Mouse (Mus musculus) MEL (cell line): ENCODE results near the gene Celf2. TPM values are rescaled to one million over a fixed set of nuclear protein-coding genes. Genes with fewer than 3 reads are reported as not detected.

Source experiments
- DNase-seq: peaks from one replicate; pipeline ENCODE4 v3.0.0; 2011; ENCODE audit warnings: low read depth, low spot score
- H3K27ac ChIP-seq: 2 replicates; pipeline ENCODE4 v1.5.1; 2012; ENCODE audit warnings: low read depth, mild to moderate bottlenecking, control low read depth, low read length, moderate library complexity; ENCODE audit not compliant: control insufficient read depth
- H3K27me3 ChIP-seq, 2 experiments: fragments of 150-350 bp in 1 of 2; sonication (generic) in 1 of 2; 2 replicates each; pipeline ENCODE4 v1.6.1; 2012; ENCODE audit warnings: low read length in 2 of 2, mild to moderate bottlenecking in 2 of 2, improper control_type of control experiment in 1 of 2, moderate library complexity in 1 of 2; ENCODE audit not compliant: insufficient read depth in 2 of 2, control insufficient read depth in 1 of 2
- H3K36me3 ChIP-seq, 2 experiments: 2 replicates each; pipeline ENCODE4 v1.6.1; 2012 to 2014; ENCODE audit warnings: low read length in 2 of 2, improper control_type of control experiment in 1 of 2, inconsistent platforms in 1 of 2, mild to moderate bottlenecking in 1 of 2; ENCODE audit not compliant: insufficient read depth in 2 of 2, control insufficient read depth in 1 of 2
- H3K4me1 ChIP-seq, 2 experiments: fragments of 150-350 bp in 1 of 2; sonication (generic) in 1 of 2; 2 replicates each; pipeline ENCODE4 v1.6.1; 2012; ENCODE audit warnings: low read length in 2 of 2, improper control_type of control experiment in 1 of 2, mild to moderate bottlenecking in 1 of 2; ENCODE audit not compliant: insufficient read depth in 2 of 2, control insufficient read depth in 1 of 2
- H3K4me3 ChIP-seq, 2 experiments: fragments of 150-350 bp in 1 of 2; sonication (generic) in 1 of 2; 2 replicates each; pipeline ENCODE4 v1.5.1; 2012; ENCODE audit warnings: low read depth in 2 of 2, low read length in 2 of 2, mild to moderate bottlenecking in 2 of 2, moderate library complexity in 2 of 2, control low read depth in 1 of 2, improper control_type of control experiment in 1 of 2; ENCODE audit not compliant: control insufficient read depth in 1 of 2, insufficient read depth in 1 of 2
- H3K79me2 ChIP-seq: 2 replicates; pipeline ENCODE4 v1.6.1; 2012; ENCODE audit warnings: mild to moderate bottlenecking, low read length, moderate library complexity; ENCODE audit not compliant: control insufficient read depth, poor library complexity, insufficient read depth
- H3K9ac ChIP-seq: 2 replicates; pipeline ENCODE4 v1.6.1; 2012; ENCODE audit warnings: low read depth, mild to moderate bottlenecking, control low read depth, low read length, moderate library complexity; ENCODE audit not compliant: control insufficient read depth, poor library complexity, severe bottlenecking
- H3K9me3 ChIP-seq: fragments of 150-350 bp; sonication (generic); replicated peaks from 2 replicates; pipeline ENCODE4 v1.6.1; 2012; ENCODE audit warnings: mild to moderate bottlenecking, low read length, improper control_type of control experiment, moderate library complexity; ENCODE audit not compliant: insufficient read depth
- CTCF ChIP-seq, 3 experiments: IDR thresholded peaks in 2 of 3; conservative IDR thresholded peaks in 1 of 3; 2 replicates each; pipeline ENCODE4 v1.5.1; 2011 to 2012; ENCODE audit warnings: low read length in 3 of 3, low read depth in 2 of 3, mild to moderate bottlenecking in 2 of 3, improper control_type of control experiment in 1 of 3, inconsistent platforms in 1 of 3, mixed read lengths in 1 of 3, moderate library complexity in 1 of 3; ENCODE audit not compliant: control insufficient read depth in 1 of 3, insufficient read depth in 1 of 3, poor library complexity in 1 of 3, severe bottlenecking in 1 of 3
- ETS1 ChIP-seq: IDR thresholded peaks from 2 replicates; pipeline ENCODE4 v1.6.1; 2012; ENCODE audit warnings: low read depth, mild to moderate bottlenecking, inconsistent platforms, low read length, improper control_type of control experiment, moderate library complexity
- GABPA ChIP-seq: IDR thresholded peaks from 2 replicates; pipeline ENCODE4 v1.6.1; 2012; ENCODE audit warnings: low read depth, mild to moderate bottlenecking, inconsistent platforms, low read length, improper control_type of control experiment, moderate library complexity
- GATA1 ChIP-seq: IDR thresholded peaks from 2 replicates; pipeline ENCODE4 v1.6.1; 2011; ENCODE audit warnings: low read depth, low read length, improper control_type of control experiment
- KAT2A ChIP-seq: conservative IDR thresholded peaks from 2 replicates; pipeline ENCODE4 v1.6.1; 2012; ENCODE audit warnings: low read depth, low read length, improper control_type of control experiment, inconsistent platforms
- MAFK ChIP-seq: IDR thresholded peaks from 2 replicates; pipeline ENCODE4 v1.6.1; 2011; ENCODE audit warnings: low read depth, mild to moderate bottlenecking, low read length, improper control_type of control experiment, borderline replicate concordance
- MAX ChIP-seq: IDR thresholded peaks from 2 replicates; pipeline ENCODE4 v1.6.1; 2011; ENCODE audit warnings: low read length, improper control_type of control experiment
- MAZ ChIP-seq: IDR thresholded peaks from 2 replicates; pipeline ENCODE4 v1.6.1; 2012; ENCODE audit warnings: low read depth, mild to moderate bottlenecking, inconsistent platforms, low read length, improper control_type of control experiment
- MXI1 ChIP-seq: IDR thresholded peaks from 2 replicates; pipeline ENCODE4 v1.6.1; 2011; ENCODE audit warnings: mild to moderate bottlenecking, low read depth, low read length, improper control_type of control experiment
- NELFE ChIP-seq: IDR thresholded peaks from 2 replicates; pipeline ENCODE4 v1.6.1; 2011; ENCODE audit warnings: low read depth, low read length, improper control_type of control experiment
- POLR2AphosphoS5 ChIP-seq: IDR thresholded peaks from 2 replicates; pipeline ENCODE4 v1.6.1; 2012; ENCODE audit warnings: low read depth, borderline replicate concordance, mild to moderate bottlenecking, inconsistent platforms, low read length, moderate library complexity, mixed read lengths
- RCOR1 ChIP-seq: IDR thresholded peaks from 2 replicates; pipeline ENCODE4 v1.6.1; 2012; ENCODE audit warnings: low read depth, mild to moderate bottlenecking, inconsistent platforms, low read length, improper control_type of control experiment
- SIN3A ChIP-seq: IDR thresholded peaks from 2 replicates; pipeline ENCODE4 v1.6.1; 2012; ENCODE audit warnings: low read length, improper control_type of control experiment, inconsistent platforms
- ZKSCAN1 ChIP-seq: IDR thresholded peaks from 2 replicates; pipeline ENCODE4 v1.6.1; 2012; ENCODE audit warnings: low read depth, mild to moderate bottlenecking, inconsistent platforms, low read length, improper control_type of control experiment, moderate library complexity
- ZNF384 ChIP-seq: IDR thresholded peaks from 2 replicates; pipeline ENCODE4 v1.6.1; 2012; ENCODE audit warnings: low read depth, mild to moderate bottlenecking, inconsistent platforms, low read length, improper control_type of control experiment
- polyA plus RNA-seq, 2 experiments: library from polyadenylated mRNA; stranded (reverse) in 1 of 2; unstranded in 1 of 2; fragments of >175 nt in 1 of 2; fragments of >200 nt in 1 of 2; gene quantifications; 2 replicates each; pipeline versions ENCODE4 v1.2.1 to v1.2.4; 2012; ENCODE audit warnings: low replicate concordance in 2 of 2, low read depth in 1 of 2; ENCODE audit not compliant: insufficient read length in 2 of 2, insufficient read depth in 1 of 2, missing spikeins in 1 of 2
- total RNA-seq: library from RNA; depleted of rRNA; stranded (reverse); fragments of 300-350 nt; gene quantifications from 2 replicates; pipeline ENCODE4 v1.2.3, GENCODE M21; 2012

Gene Celf2
- total and polyA plus RNA-seq, 3 experiments = 8.9 to 16.7 TPM; not detected in 1

- Histone ChIP-seq H3K79me2 (no peaks in the 10 kb centered on the region), H3K9ac (no peak overlapping the region)
- no peak for DNase-seq
- TF ChIP-seq ZNF384 (no peak), NELFE (no peak), RCOR1 (no peak), SIN3A (no peak), MAX (no peak), CTCF (IDR thresholded peaks at IDR 0.05 in 2 of 3, conservative IDR thresholded peaks at IDR 0.05 in 1 of 3; ENCODE audit: control insufficient read depth in 1 of 3, insufficient read depth in 1 of 3, low read depth in 2 of 3, low read length in 3 of 3, poor library complexity in 1 of 3, severe bottlenecking in 1 of 3) (no peak), GABPA (no peak), ZKSCAN1 (no peak), MXI1 (no peak), POLR2AphosphoS5 (no peak)
- TF ChIP-seq, all 39 proteins: peak for 0
- H3K4me3 ChIP-seq = no peak overlapping the region
- H3K4me1 ChIP-seq = no peaks in the 10 kb centered on the region
- H3K9me3 ChIP-seq = no peaks in the 10 kb centered on the region
- no peaks in the 10 kb centered on the region for H3K27me3 ChIP-seq
- H3K36me3 ChIP-seq = no peaks in the 10 kb centered on the region
- H3K27ac ChIP-seq = no peak overlapping the region
These were observed 181.1 kb downstream of the Celf2 start for GRCm38 (mm10) chr2:7328018-7328899.

GRCm38 (mm10) chr2:7319760-7320159, 189.6 kb downstream of the Celf2 start:
- Histone ChIP-seq H3K9me3 (no peaks in the 10 kb centered on the region), H3K36me3 (no peaks in the 10 kb centered on the region), H3K4me1 (no peaks in the 10 kb centered on the region), H3K27ac (no peak overlapping the region), H3K4me3 (no peak overlapping the region), H3K79me2 (no peaks in the 10 kb centered on the region; the same call in 1 of the 2 replicates), H3K27me3 (no peaks in the 10 kb centered on the region), H3K9ac (no peak overlapping the region)
- no peak for DNase-seq
- no peak for TF ChIP-seq NELFE
- TF ChIP-seq MAZ = no peak
- no peak for TF ChIP-seq GATA1
- TF ChIP-seq ETS1 = no peak
- no peak for TF ChIP-seq KAT2A
- no peak for TF ChIP-seq MAFK
- no peak for TF ChIP-seq CTCF (IDR thresholded peaks at IDR 0.05 in 2 of 3, conservative IDR thresholded peaks at IDR 0.05 in 1 of 3; ENCODE audit: control insufficient read depth in 1 of 3, insufficient read depth in 1 of 3, low read depth in 2 of 3, low read length in 3 of 3, poor library complexity in 1 of 3, severe bottlenecking in 1 of 3)
- TF ChIP-seq, all 39 proteins: peak for 0
